Comparison of ENCODE assay signal across 8 mouse cellular contexts in genomic region chr15:99653876-99654275, GRCm38 (mm10). TPM values are rescaled to one million over a fixed set of nuclear protein-coding genes. Genes with fewer than 3 reads are reported as not detected.
A peak's percentile ranks its signal among the peaks of the same experiment; 100 is the strongest.
DNase-seq lines count a peak whose midpoint lies in the region; ATAC-seq and TF ChIP-seq lines count a peak whose summit lies in the region.

No protein-coding gene starts in this region.

- H3K4me2 ChIP-seq in lung, embryonic 15.5 days = peak overlapping the region; percentile 53
- H3K4me2 ChIP-seq in forebrain, embryonic 13.5 days = peak overlapping the region; percentile 44
- H3K4me2 ChIP-seq in limb, embryonic 14.5 days (replicated peaks; ENCODE audit: low read depth, low read length, severe bottlenecking) = peak overlapping the region; percentile 40

- H3K27me3 ChIP-seq in lung, embryonic 15.5 days = peaks cover 35% of the 10 kb centered on the region
- H3K27me3 ChIP-seq in forebrain, embryonic 13.5 days = peaks cover 46% of the 10 kb centered on the region
- peaks cover 22% of the 10 kb centered on the region; the same call in 1 of the 2 replicates for H3K27me3 ChIP-seq in limb, embryonic 14.5 days (ENCODE audit: control insufficient read depth, insufficient read depth, low read length)
- H3K27me3 ChIP-seq in small intestine, adult 2 months (ENCODE audit: control insufficient read depth, insufficient read depth, low read length) = no peaks in the 10 kb centered on the region

- H3K4me3 ChIP-seq in lung, embryonic 15.5 days = peak overlapping the region; percentile 13; the same call in 1 of the 2 replicates
- H3K4me3 ChIP-seq in forebrain, embryonic 13.5 days = no peak overlapping the region
- H3K4me3 ChIP-seq in limb, embryonic 14.5 days (replicated peaks; ENCODE audit: low read length) = peak overlapping the region; percentile 16; the same call in 1 of the 2 replicates
- H3K4me3 ChIP-seq in small intestine, adult 2 months (ENCODE audit: low read depth, low read length) = peak overlapping the region; percentile 3; the same call in 1 of the 2 replicates

- 0 out of 2 replicates have a peak overlapping the region, but pooled peaks have one; percentile 1 for H3K9ac ChIP-seq in lung, embryonic 15.5 days
- H3K9ac ChIP-seq in forebrain, embryonic 13.5 days = peak overlapping the region; percentile 49
- peak overlapping the region; percentile 21; the same call in 1 of the 2 replicates for H3K9ac ChIP-seq in limb, embryonic 14.5 days (ENCODE audit: low read depth, low read length, severe bottlenecking)

- ATAC-seq in lung, embryonic 15.5 days (ENCODE audit: borderline replicate concordance, extremely low read depth, low FRiP score, low TSS enrichment) = no peak
- no peak for ATAC-seq in forebrain, embryonic 13.5 days
- ATAC-seq in limb, embryonic 14.5 days (ENCODE audit: low FRiP score, low read depth) = no peak

- H3K27ac ChIP-seq in lung, embryonic 15.5 days = no peak overlapping the region
- no peak overlapping the region for H3K27ac ChIP-seq in forebrain, embryonic 13.5 days
- no peak overlapping the region for H3K27ac ChIP-seq in limb, embryonic 14.5 days (replicated peaks; ENCODE audit: low read depth, low read length)
- no peak overlapping the region for H3K27ac ChIP-seq in small intestine, adult 2 months (ENCODE audit: insufficient read depth, low read depth, low read length)

- no peak for DNase-seq in lung, postnatal 25 days (ENCODE audit: low spot score)
- no peak for DNase-seq in limb, embryonic 14.5 days (ENCODE audit: low spot score)
- no peak for DNase-seq in ovary, postnatal 14 days (ENCODE audit: low spot score)
- no peak for DNase-seq in kidney, postnatal 10 days
- DNase-seq in Muller cell, postnatal 12 days (ENCODE audit: inconsistent ontology term) = no peak

- H3K9me3 ChIP-seq in lung, embryonic 15.5 days = no peaks in the 10 kb centered on the region
- no peaks in the 10 kb centered on the region for H3K9me3 ChIP-seq in forebrain, embryonic 13.5 days (replicated peaks)
- no peaks in the 10 kb centered on the region for H3K9me3 ChIP-seq in limb, embryonic 14.5 days (ENCODE audit: control insufficient read depth, low read length)

- no peak for TF ChIP-seq POLR2A in limb, embryonic 14.5 days (IDR thresholded peaks at IDR 0.05; ENCODE audit: borderline replicate concordance, extremely low read depth, insufficient read depth, insufficient read length)
- no peak for TF ChIP-seq POLR2A in small intestine, adult 2 months (IDR thresholded peaks at IDR 0.05; ENCODE audit: low read depth, low read length)

- no peaks in the 10 kb centered on the region for H3K36me3 ChIP-seq in lung, embryonic 15.5 days
- H3K36me3 ChIP-seq in forebrain, embryonic 13.5 days (ENCODE audit: poor library complexity, severe bottlenecking) = no peaks in the 10 kb centered on the region
- no peaks in the 10 kb centered on the region for H3K36me3 ChIP-seq in limb, embryonic 14.5 days (ENCODE audit: control insufficient read depth, insufficient read depth, low read length)
- H3K36me3 ChIP-seq in small intestine, adult 2 months (ENCODE audit: control insufficient read depth, insufficient read depth, low read length) = no peaks in the 10 kb centered on the region

- no peak for TF ChIP-seq CTCF in small intestine, adult 2 months (IDR thresholded peaks at IDR 0.05; ENCODE audit: extremely low read depth, insufficient read length, insufficient replicate concordance, low read depth, low read length)

- H3K4me1 ChIP-seq in lung, embryonic 15.5 days = peaks cover 27% of the 10 kb centered on the region
- peaks cover 34% of the 10 kb centered on the region for H3K4me1 ChIP-seq in forebrain, embryonic 13.5 days
- peaks cover 12% of the 10 kb centered on the region for H3K4me1 ChIP-seq in limb, embryonic 14.5 days (ENCODE audit: control insufficient read depth, insufficient read depth, low read length)
- H3K4me1 ChIP-seq in small intestine, adult 2 months (ENCODE audit: control insufficient read depth, insufficient read depth, insufficient read length, low read length) = peaks cover 6% of the 10 kb centered on the region

- WGBS in lung, embryonic 15.5 days = 3% methylated on average over 21 of the region's 21 CpGs
- 4% methylated on average over 21 of the region's 21 CpGs for WGBS in forebrain, embryonic 13.5 days
- WGBS in limb, embryonic 14.5 days = 4% methylated on average over 21 of the region's 21 CpGs
- 37% methylated on average over 21 of the region's 21 CpGs for WGBS in small intestine, adult 2 months

RNA-seq across cellular contexts. Expression of gene Racgap1, which starts 2.4 kb away (rescaled TPM):
- polyA plus RNA-seq in lung, embryonic 15.5 days (2015; fragmentation: Nextera tagmentation; extraction: Ambion mirVana) = 174 and 186 TPM in 2 replicates
- 182 and 189 TPM in 2 replicates for polyA plus RNA-seq in forebrain, embryonic 13.5 days (2015; fragmentation: Nextera tagmentation; extraction: Ambion mirVana)
- 102 and 107 TPM in 2 replicates for polyA plus RNA-seq in limb, embryonic 14.5 days (2012; rRNA removed)
- 82.1 and 92.4 TPM in 2 replicates for polyA plus RNA-seq in limb, embryonic 14.5 days (2014; fragmentation: Nextera tagmentation; extraction: Ambion mirVana)
- 6.8 and 12.5 TPM in 2 replicates for polyA plus RNA-seq in small intestine, adult 2 months (2012; rRNA removed)

RNA-seq across cellular contexts. Expression of gene Asic1, which starts 16.3 kb away (rescaled TPM):
- polyA plus RNA-seq in lung, embryonic 15.5 days (2015; fragmentation: Nextera tagmentation; extraction: Ambion mirVana) = 1.4 and 1.8 TPM in 2 replicates
- 15.1 and 17.0 TPM in 2 replicates for polyA plus RNA-seq in forebrain, embryonic 13.5 days (2015; fragmentation: Nextera tagmentation; extraction: Ambion mirVana)
- 3.4 TPM in 2 replicates for polyA plus RNA-seq in limb, embryonic 14.5 days (2012; rRNA removed)
- polyA plus RNA-seq in limb, embryonic 14.5 days (2014; fragmentation: Nextera tagmentation; extraction: Ambion mirVana) = 1.4 and 1.9 TPM in 2 replicates
- 0.30 and 0.70 TPM in 2 replicates for polyA plus RNA-seq in small intestine, adult 2 months (2012; rRNA removed)

RNA-seq across cellular contexts. Expression of gene Smarcd1, which starts 48.1 kb away (rescaled TPM):
- 41.1 and 50.7 TPM in 2 replicates for polyA plus RNA-seq in lung, embryonic 15.5 days (2015; fragmentation: Nextera tagmentation; extraction: Ambion mirVana)
- polyA plus RNA-seq in forebrain, embryonic 13.5 days (2015; fragmentation: Nextera tagmentation; extraction: Ambion mirVana) = 118 and 130 TPM in 2 replicates
- polyA plus RNA-seq in limb, embryonic 14.5 days (2012; rRNA removed) = 77.1 and 93.5 TPM in 2 replicates
- polyA plus RNA-seq in limb, embryonic 14.5 days (2014; fragmentation: Nextera tagmentation; extraction: Ambion mirVana) = 41.9 and 49.2 TPM in 2 replicates
- polyA plus RNA-seq in small intestine, adult 2 months (2012; rRNA removed) = 9.5 and 23.8 TPM in 2 replicates

RNA-seq across cellular contexts. Expression of gene Gm17349, which starts 51.4 kb away (rescaled TPM):
- not detected in 2 replicates for polyA plus RNA-seq in lung, embryonic 15.5 days (2015; fragmentation: Nextera tagmentation; extraction: Ambion mirVana)
- not detected in 2 replicates for polyA plus RNA-seq in forebrain, embryonic 13.5 days (2015; fragmentation: Nextera tagmentation; extraction: Ambion mirVana)
- 0.63 TPM in 1 of 2 replicates, not detected in the other for polyA plus RNA-seq in limb, embryonic 14.5 days (2012; rRNA removed)
- not detected in 2 replicates for polyA plus RNA-seq in limb, embryonic 14.5 days (2014; fragmentation: Nextera tagmentation; extraction: Ambion mirVana)
- 3.0 TPM in 1 of 2 replicates, not detected in the other for polyA plus RNA-seq in small intestine, adult 2 months (2012; rRNA removed)

RNA-seq across cellular contexts. Expression of gene Aqp6, which starts 52.7 kb away (rescaled TPM):
- not detected in 2 replicates for polyA plus RNA-seq in lung, embryonic 15.5 days (2015; fragmentation: Nextera tagmentation; extraction: Ambion mirVana)
- not detected in 2 replicates for polyA plus RNA-seq in forebrain, embryonic 13.5 days (2015; fragmentation: Nextera tagmentation; extraction: Ambion mirVana)
- polyA plus RNA-seq in limb, embryonic 14.5 days (2012; rRNA removed) = 0.03 TPM in 1 of 2 replicates, not detected in the other
- polyA plus RNA-seq in limb, embryonic 14.5 days (2014; fragmentation: Nextera tagmentation; extraction: Ambion mirVana) = not detected in 2 replicates
- polyA plus RNA-seq in small intestine, adult 2 months (2012; rRNA removed) = not detected in 2 replicates
